Mouse (Mus musculus) C2C12 (cell line): ENCODE data around the gene 1700125H20Rik. TPM values are rescaled to one million over a fixed set of nuclear protein-coding genes. Genes with fewer than 3 reads are reported as not detected.
"Not testable (repeated sequence)": the region's sequence is repeated elsewhere in the genome, so short reads cannot be mapped to it uniquely, and the experiment has no call there.

ENCODE experiments used
- H3K27me3 ChIP-seq: one replicate; pipeline ENCODE4 v1.6.1; 2011; ENCODE audit not compliant: control insufficient read depth, insufficient read depth, insufficient read length
- H3K36me3 ChIP-seq: one replicate; pipeline ENCODE4 v1.6.1; 2011; ENCODE audit not compliant: control insufficient read depth, insufficient read depth
- H3K4me3 ChIP-seq: one replicate; pipeline ENCODE4 v1.5.1; 2011; ENCODE audit warnings: mild to moderate bottlenecking, control low read depth; ENCODE audit not compliant: poor library complexity, insufficient read depth, severe bottlenecking
- H3K79me2 ChIP-seq: one replicate; pipeline ENCODE4 v1.6.1; 2011; ENCODE audit not compliant: control insufficient read depth, insufficient read depth
- H3K79me3 ChIP-seq: one replicate; pipeline ENCODE4 v1.6.1; 2011; ENCODE audit warnings: low read depth, control low read depth
- H3ac ChIP-seq: one replicate; pipeline ENCODE3; 2011; ENCODE audit warnings: low read depth; ENCODE audit not compliant: control insufficient read depth, insufficient read length
- CEBPB ChIP-seq: IDR thresholded peaks from one replicate; pipeline ENCODE4 v1.6.1; 2011; ENCODE audit warnings: low read depth, mild to moderate bottlenecking, control low read depth, moderate library complexity
- CTCF ChIP-seq: IDR thresholded peaks from one replicate; pipeline ENCODE4 v1.5.1; 2011; ENCODE audit not compliant: control insufficient read depth, insufficient read depth, insufficient read length
- FOSL1 ChIP-seq: IDR thresholded peaks from one replicate; pipeline ENCODE4 v1.8.0; 2011; ENCODE audit warnings: mild to moderate bottlenecking, low read length; ENCODE audit not compliant: poor library complexity, insufficient read depth, severe bottlenecking
- MAX ChIP-seq: IDR thresholded peaks from one replicate; pipeline ENCODE4 v1.6.1; 2011; ENCODE audit warnings: mild to moderate bottlenecking, control low read depth
- MYOD1 ChIP-seq: IDR thresholded peaks from one replicate; pipeline ENCODE4 v1.6.1; 2011; ENCODE audit warnings: low read depth; ENCODE audit not compliant: control insufficient read depth, insufficient read length
- MYOG ChIP-seq: IDR thresholded peaks from one replicate; pipeline ENCODE4 v1.6.1; 2011; ENCODE audit not compliant: control insufficient read depth, insufficient read length; ENCODE audit errors: extremely low read depth
- USF1 ChIP-seq: IDR thresholded peaks from one replicate; pipeline ENCODE4 v1.6.1; 2011; ENCODE audit warnings: low read depth, mild to moderate bottlenecking, control low read depth, moderate library complexity
- polyA plus RNA-seq: library from polyadenylated mRNA; unstranded; fragments of >200 nt; fragmentation: generic; extraction: Trizol; gene quantifications from one replicate; pipeline ENCODE4 v1.2.1, GENCODE M21; 2012; ENCODE audit warnings: missing spikeins

1700125H20Rik gene
- polyA plus RNA-seq, 1 experiment: not detected

DNA sequence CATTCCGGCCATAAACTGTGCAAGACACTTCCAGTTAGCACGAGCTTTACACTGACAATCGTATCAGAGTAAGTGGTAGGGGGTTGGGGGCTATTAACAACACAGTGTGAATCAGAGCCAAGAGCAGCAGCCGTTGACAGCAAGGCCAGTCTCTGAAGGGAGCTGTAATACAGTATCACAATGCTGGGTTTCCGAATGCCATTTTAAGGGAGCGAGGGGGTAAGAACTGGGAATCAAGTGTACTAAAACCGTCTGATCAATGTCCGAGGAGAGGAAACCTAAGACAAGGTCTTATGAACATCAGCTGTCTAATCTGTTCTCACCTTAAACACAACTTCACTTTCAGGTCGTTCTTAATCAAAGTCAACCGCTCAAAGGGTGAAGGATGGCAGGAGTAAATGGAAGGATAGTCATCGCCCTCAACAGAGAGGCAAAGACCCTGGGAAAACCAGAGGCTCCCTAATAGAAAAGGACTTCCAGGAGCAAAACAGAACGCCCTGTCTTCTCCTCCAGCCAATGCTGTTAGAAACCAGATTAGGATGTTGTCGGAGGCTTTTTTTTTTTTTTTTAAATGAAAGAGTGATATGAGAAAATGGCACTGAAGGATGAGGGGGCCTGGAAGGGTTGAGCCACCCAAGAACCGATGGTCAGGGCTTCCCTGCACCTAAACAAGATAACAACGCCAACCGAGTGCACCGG is 31.3 kb upstream of the 1700125H20Rik start:
- no peaks in the 10 kb centered on the region for H3K36me3 ChIP-seq
- peak overlapping the region; percentile 87 for H3ac ChIP-seq
- no peak for TF ChIP-seq CTCF
- no peak for TF ChIP-seq CEBPB
- TF ChIP-seq MYOG: no peak
- TF ChIP-seq USF1: no peak
- TF ChIP-seq FOSL1: no peak
- no peak for TF ChIP-seq MYOD1
- TF ChIP-seq MAX: no peak
- peak overlapping the region; percentile 95 for H3K4me3 ChIP-seq
- H3K27me3 ChIP-seq: no peaks in the 10 kb centered on the region
- H3K79me2 ChIP-seq: peaks cover 52% of the 10 kb centered on the region
- H3K79me3 ChIP-seq: peaks cover 20% of the 10 kb centered on the region

DNA sequence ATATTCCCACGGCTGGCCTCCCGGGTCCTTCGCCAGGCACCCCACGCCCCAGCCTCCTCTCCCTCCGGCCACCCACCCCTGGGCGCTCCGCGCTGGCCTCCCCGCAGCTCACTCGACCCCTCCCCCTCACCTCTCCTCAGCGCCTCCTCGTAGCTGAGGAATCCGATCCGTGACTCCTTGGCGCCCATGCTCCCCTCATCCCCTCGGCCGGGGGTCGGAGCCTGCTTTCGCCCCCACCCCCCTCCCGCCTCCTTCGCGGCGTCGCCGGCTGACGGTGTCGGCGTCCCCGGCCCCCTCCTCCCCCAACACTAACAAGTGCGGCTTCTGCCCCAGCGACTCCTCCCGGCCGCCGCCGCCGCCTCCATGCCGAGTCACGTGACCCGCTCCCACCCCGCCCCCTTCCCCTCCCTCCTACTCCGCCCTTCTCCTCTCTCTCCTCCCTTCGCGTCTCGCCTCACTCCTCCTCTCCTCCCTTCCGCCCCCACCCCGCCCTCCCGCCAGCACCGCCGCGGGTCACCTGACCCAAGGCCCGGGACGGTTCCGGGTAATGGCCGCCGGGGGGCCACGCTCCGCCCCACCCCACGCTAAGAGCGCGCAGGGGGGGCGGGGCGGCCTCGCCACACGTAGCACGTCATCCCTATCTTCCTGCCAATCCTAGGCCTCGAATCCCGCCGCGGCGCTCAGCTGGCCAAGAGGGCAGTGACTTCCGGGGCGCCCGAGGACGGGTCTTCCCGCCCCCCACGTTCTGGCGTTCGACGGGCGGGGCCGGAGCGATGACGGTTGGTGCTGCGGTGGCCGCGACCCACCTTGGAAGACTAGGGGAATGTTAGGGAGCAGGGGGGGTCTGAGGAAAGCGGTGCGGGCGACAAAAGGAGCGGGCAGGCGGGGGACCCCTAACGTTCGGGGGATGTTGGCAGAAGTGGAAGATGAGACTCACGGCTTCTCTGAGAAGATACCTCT is 30.3 kb upstream of the 1700125H20Rik start, which contains the start of gene Usp32:
TSS of gene Usp32 (minus strand) at position 581 of the 960 bp plus-strand sequence.
- Histone ChIP-seq H3K4me3 (peak within 1 kb of the TSS; percentile 95), H3K27me3 (no peaks in the 10 kb centered on the region), H3K36me3 (no peaks in the 10 kb centered on the region), H3ac (peak within 1 kb of the TSS; percentile 87), H3K79me3 (peaks cover 18% of the 10 kb centered on the region), H3K79me2 (peaks cover 48% of the 10 kb centered on the region)
- TF ChIP-seq USF1 (peak; percentile 5), MAX (peak; percentile 49), MYOG (no peak)

DNA sequence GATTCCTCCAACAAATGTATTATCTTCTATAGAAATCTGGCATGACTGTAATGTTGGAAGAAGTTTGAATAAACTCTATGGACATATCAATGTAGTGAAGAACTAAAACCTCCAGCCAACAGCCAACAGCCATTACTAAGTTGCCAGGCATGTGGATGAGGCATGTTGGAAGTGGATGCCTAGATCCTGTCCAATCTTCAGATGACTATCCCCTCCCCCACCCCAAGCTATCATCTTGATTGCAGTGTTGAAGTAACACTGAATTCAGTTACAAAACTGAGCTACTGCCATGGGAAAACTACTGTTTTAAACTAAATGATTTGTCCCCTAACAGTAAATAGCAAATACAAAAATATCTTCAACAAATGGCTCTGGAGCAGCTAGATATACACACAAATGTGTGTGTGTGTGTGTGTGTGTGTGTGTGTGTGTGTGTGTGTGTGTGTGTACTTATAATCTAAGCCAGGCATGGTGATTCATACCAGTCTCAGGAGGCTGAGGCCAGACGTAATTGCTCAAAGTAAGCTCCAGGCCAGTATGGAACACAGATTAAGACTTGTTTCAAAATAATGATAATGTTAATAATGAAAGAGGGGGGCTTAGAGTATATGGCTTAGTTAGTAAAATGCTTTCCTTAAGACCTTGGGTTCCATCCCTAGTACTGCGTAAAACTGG is 17.8 kb upstream of the 1700125H20Rik start:
- H3K36me3 ChIP-seq: no peaks in the 10 kb centered on the region
- no peak overlapping the region for H3K4me3 ChIP-seq
- no peaks in the 10 kb centered on the region for H3K79me3 ChIP-seq
- H3ac ChIP-seq: no peak overlapping the region
- H3K27me3 ChIP-seq: no peaks in the 10 kb centered on the region
- TF ChIP-seq FOSL1 (no peak), MYOG (no peak), CTCF (no peak)
- no peaks in the 10 kb centered on the region for H3K79me2 ChIP-seq

DNA sequence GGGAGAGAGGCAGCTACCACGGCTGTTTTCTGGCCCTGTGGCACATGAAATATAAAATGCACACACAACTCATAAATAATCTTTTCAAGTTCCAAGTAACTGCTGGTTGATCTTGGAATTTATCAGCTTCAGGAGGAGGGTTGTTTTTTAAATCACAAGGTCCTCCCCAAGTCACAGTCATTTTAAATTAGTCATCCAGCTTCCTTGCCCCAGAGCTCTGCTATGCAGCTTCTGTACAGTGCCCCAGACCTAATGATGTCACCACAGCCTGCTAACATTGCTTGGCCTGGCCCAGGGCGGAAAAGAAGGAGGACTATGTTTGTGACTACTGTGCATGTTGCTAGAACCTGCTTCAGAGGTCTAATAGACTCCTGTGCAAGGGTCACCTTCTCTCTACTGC is 12.9 kb upstream of the 1700125H20Rik start:
- Histone ChIP-seq H3ac (no peak overlapping the region), H3K4me3 (no peak overlapping the region), H3K36me3 (no peaks in the 10 kb centered on the region), H3K79me2 (no peaks in the 10 kb centered on the region), H3K27me3 (no peaks in the 10 kb centered on the region), H3K79me3 (no peaks in the 10 kb centered on the region)
- TF ChIP-seq CEBPB: no peak
- TF ChIP-seq CTCF: no peak
- no peak for TF ChIP-seq USF1
- no peak for TF ChIP-seq FOSL1
- TF ChIP-seq MAX: no peak

DNA sequence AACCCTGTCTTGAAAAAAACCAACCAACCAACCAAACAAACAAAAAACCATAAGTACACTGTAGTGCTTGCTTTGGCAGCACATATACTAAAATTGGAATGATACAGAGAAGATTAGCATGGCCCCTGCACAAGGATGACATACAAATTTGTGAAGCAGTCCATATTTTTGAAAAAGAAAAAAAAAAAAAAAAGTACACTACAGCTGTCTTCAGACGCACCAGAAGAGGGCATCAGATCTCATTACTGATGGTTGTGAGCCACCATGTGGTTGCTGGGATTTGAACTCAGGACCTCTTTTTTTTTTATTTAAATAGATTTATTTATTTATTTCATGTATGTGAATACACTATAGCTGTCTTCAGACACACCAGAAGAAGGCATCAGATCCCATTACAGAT is 7.2 kb upstream of the 1700125H20Rik start:
- H3K79me3 ChIP-seq, H3K36me3 ChIP-seq, H3K27me3 ChIP-seq: not testable (repeated sequence)

DNA sequence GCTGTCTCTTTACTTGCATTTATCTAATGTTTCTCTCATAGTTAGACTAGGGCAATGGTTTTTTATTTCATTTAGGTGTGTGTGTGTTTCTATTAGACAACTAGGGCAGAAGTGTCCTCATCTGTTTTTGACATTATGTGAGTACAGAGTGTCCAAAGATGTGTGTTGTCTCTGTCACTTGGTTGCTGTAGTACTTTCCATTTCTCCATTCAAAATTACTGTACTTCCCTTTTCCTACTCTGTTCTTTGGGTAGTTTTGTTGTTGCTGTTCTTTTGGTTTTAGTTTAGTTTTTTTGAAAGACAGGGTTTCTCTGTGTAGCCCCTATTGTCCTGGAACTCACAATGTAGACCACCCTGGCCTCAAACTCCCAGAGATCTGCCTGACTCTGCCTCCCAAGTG is 5.8 kb upstream of the 1700125H20Rik start:
- Histone ChIP-seq H3K79me3 (no peaks in the 10 kb centered on the region), H3K79me2 (no peaks in the 10 kb centered on the region), H3K36me3 (no peaks in the 10 kb centered on the region), H3ac (no peak overlapping the region), H3K4me3 (no peak overlapping the region), H3K27me3 (no peaks in the 10 kb centered on the region)
- no peak for TF ChIP-seq CTCF

More for the DNA sequence above, 7.2 kb upstream of the 1700125H20Rik start:
- not testable (repeated sequence) for H3ac ChIP-seq, H3K79me2 ChIP-seq, H3K4me3 ChIP-seq
